Mouse (Mus musculus): ENCODE measurements around the gene Zbtb33.

DNA sequence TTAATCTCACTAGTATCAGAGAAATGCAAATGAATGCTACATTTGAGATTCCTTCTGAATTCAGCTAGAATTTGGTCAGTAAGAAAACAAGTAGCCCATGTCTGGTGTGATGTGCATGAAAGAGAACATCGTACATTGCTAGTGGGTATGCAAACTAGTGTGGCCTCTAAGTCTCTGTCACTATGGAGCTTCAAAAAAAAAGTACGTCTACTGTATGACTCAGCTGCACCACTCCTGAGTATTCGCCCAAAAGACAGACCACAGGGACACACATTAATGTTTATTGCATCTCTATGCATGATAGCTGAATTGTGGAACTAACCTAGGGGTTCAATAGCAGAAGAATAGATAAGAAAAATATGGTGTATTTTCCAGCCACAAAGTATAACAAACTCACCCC lies 24.3 kb upstream of the Zbtb33 start:
- TF ChIP-seq CTCF (conservative IDR thresholded peaks at IDR 0.05; ENCODE audit: insufficient read depth, insufficient read length, low read depth, low read length) = no peak
- no peak for TF ChIP-seq POLR2A (IDR thresholded peaks at IDR 0.05; ENCODE audit: low read depth, low read length)

Measured in kidney, adult 2 months (tissue).